Mouse (Mus musculus) myocyte (in vitro differentiated cells): ENCODE data around the gene St6galnac3.

ENCODE experiments used
- POLR2A ChIP-seq: IDR thresholded peaks from one replicate; pipeline ENCODE4 v1.6.1; 2011; ENCODE audit warnings: low read depth, mild to moderate bottlenecking, control low read depth, moderate library complexity; ENCODE audit not compliant: insufficient read length
- USF1 ChIP-seq: IDR thresholded peaks from one replicate; pipeline ENCODE4 v1.6.1; 2011; ENCODE audit warnings: low read depth, mild to moderate bottlenecking, control low read depth, moderate library complexity

GRCm38 (mm10) chr3:153313167-153313566, 411.8 kb downstream of the St6galnac3 start:
- TF ChIP-seq POLR2A (no peak), USF1 (no peak)
